Mouse (Mus musculus): ENCODE data around the gene Pabpc4. TPM values are rescaled to one million over a fixed set of nuclear protein-coding genes. Genes with fewer than 3 reads are reported as not detected.

Gene Pabpc4
- polyA plus RNA-seq, 1 experiment from 2014 or later, result 23.0 TPM

GRCm38 (mm10) chr4:123228270-123228669 lies 33.9 kb upstream of the Pabpc4 start:
- H3K4me1 ChIP-seq (ENCODE audit: control insufficient read depth, insufficient read depth, low read depth, low read length), result no peaks in the 10 kb centered on the region; the same call in none of the 2 replicates
- no peak overlapping the region for H3K4me2 ChIP-seq (ENCODE audit: low read length)
- WGBS, result 57% methylated on average over 2 of the region's 2 CpGs
- no peaks in the 10 kb centered on the region for H3K36me3 ChIP-seq (ENCODE audit: control insufficient read depth, insufficient read depth, low read length)
- H3K27me3 ChIP-seq (replicated peaks; ENCODE audit: control insufficient read depth, insufficient read depth, low read length), result peaks cover 6% of the 10 kb centered on the region
- H3K9ac ChIP-seq (ENCODE audit: low read depth, low read length), result no peak overlapping the region
- H3K4me3 ChIP-seq (ENCODE audit: low read length), result no peak overlapping the region
- no peak for ATAC-seq
- no peak overlapping the region for H3K27ac ChIP-seq (ENCODE audit: low read depth, low read length)
- no peaks in the 10 kb centered on the region for H3K9me3 ChIP-seq (ENCODE audit: control insufficient read depth, low read length)

- Histone ChIP-seq H3K4me2 (ENCODE audit: low read length) (no peak overlapping the region), H3K9ac (ENCODE audit: low read depth, low read length) (no peak overlapping the region), H3K27me3 (replicated peaks; ENCODE audit: control insufficient read depth, insufficient read depth, low read length) (peaks cover 15% of the 10 kb centered on the region), H3K4me3 (ENCODE audit: low read length) (no peak overlapping the region), H3K36me3 (ENCODE audit: control insufficient read depth, insufficient read depth, low read length) (no peaks in the 10 kb centered on the region), H3K9me3 (ENCODE audit: control insufficient read depth, low read length) (no peaks in the 10 kb centered on the region), H3K4me1 (ENCODE audit: control insufficient read depth, insufficient read depth, low read depth, low read length) (peaks cover 7% of the 10 kb centered on the region), H3K27ac (ENCODE audit: low read depth, low read length) (no peak overlapping the region)
- WGBS, result 76% methylated on average over 11 of the region's 11 CpGs
- no peak for ATAC-seq
These were observed 33.0 kb upstream of the Pabpc4 start for GRCm38 (mm10) chr4:123229166-123229565.

- H3K4me2 ChIP-seq (ENCODE audit: low read length), result no peak overlapping the region
- 81% methylated on average over 3 of the region's 3 CpGs for WGBS
- H3K9ac ChIP-seq (ENCODE audit: low read depth, low read length), result no peak overlapping the region
These were observed 29.3 kb upstream of the Pabpc4 start for GRCm38 (mm10) chr4:123232841-123233240.

GRCm38 (mm10) chr4:123233492-123234084 lies 28.6 kb upstream of the Pabpc4 start, which contains the start of gene Heyl:
TSS of gene Heyl (plus strand) at chr4:123233556.
- no peak within 1 kb of the TSS for H3K27ac ChIP-seq (ENCODE audit: low read depth, low read length)
- peaks cover 7% of the 10 kb centered on the region for H3K4me1 ChIP-seq (ENCODE audit: control insufficient read depth, insufficient read depth, low read depth, low read length)
- no peaks in the 10 kb centered on the region for H3K9me3 ChIP-seq (ENCODE audit: control insufficient read depth, low read length)
- no peaks in the 10 kb centered on the region for H3K36me3 ChIP-seq (ENCODE audit: control insufficient read depth, insufficient read depth, low read length)
- peak within 1 kb of the TSS; percentile 41 for H3K4me3 ChIP-seq (ENCODE audit: low read length)
- H3K4me2 ChIP-seq (ENCODE audit: low read length), result peak within 1 kb of the TSS; percentile 66
- peaks cover 22% of the 10 kb centered on the region for H3K27me3 ChIP-seq (replicated peaks; ENCODE audit: control insufficient read depth, insufficient read depth, low read length)
- WGBS, result 4% methylated on average over 51 of the region's 52 CpGs
- peak within 1 kb of the TSS; percentile 57 for H3K9ac ChIP-seq (ENCODE audit: low read depth, low read length)
- peak; percentile 63; the same call in 1 of the 2 replicates for ATAC-seq

More at GRCm38 (mm10) chr4:123232841-123233240, 29.3 kb upstream of the Pabpc4 start:
- Histone ChIP-seq H3K36me3 (ENCODE audit: control insufficient read depth, insufficient read depth, low read length) (no peaks in the 10 kb centered on the region), H3K9me3 (ENCODE audit: control insufficient read depth, low read length) (no peaks in the 10 kb centered on the region), H3K27me3 (replicated peaks; ENCODE audit: control insufficient read depth, insufficient read depth, low read length) (peaks cover 22% of the 10 kb centered on the region), H3K4me1 (ENCODE audit: control insufficient read depth, insufficient read depth, low read depth, low read length) (peaks cover 7% of the 10 kb centered on the region), H3K27ac (ENCODE audit: low read depth, low read length) (no peak overlapping the region), H3K4me3 (ENCODE audit: low read length) (no peak overlapping the region)
- no peak for ATAC-seq

- Histone ChIP-seq H3K4me1 (ENCODE audit: control insufficient read depth, insufficient read depth, low read depth, low read length) (peaks cover 11% of the 10 kb centered on the region), H3K9me3 (ENCODE audit: control insufficient read depth, low read length) (no peaks in the 10 kb centered on the region), H3K4me2 (ENCODE audit: low read length) (no peak overlapping the region), H3K36me3 (ENCODE audit: control insufficient read depth, insufficient read depth, low read length) (no peaks in the 10 kb centered on the region), H3K9ac (ENCODE audit: low read depth, low read length) (no peak overlapping the region), H3K27me3 (replicated peaks; ENCODE audit: control insufficient read depth, insufficient read depth, low read length) (peaks cover 30% of the 10 kb centered on the region), H3K27ac (ENCODE audit: low read depth, low read length) (no peak overlapping the region), H3K4me3 (ENCODE audit: low read length) (no peak overlapping the region)
- WGBS, result 58% methylated on average over 9 of the region's 9 CpGs
- no peak for ATAC-seq
These were observed 26.2 kb upstream of the Pabpc4 start for GRCm38 (mm10) chr4:123235835-123236430.

GRCm38 (mm10) chr4:123236431-123237031 lies 25.6 kb upstream of the Pabpc4 start:
- no peak for ATAC-seq
- WGBS, result 83% methylated on average over 13 of the region's 13 CpGs
- Histone ChIP-seq H3K27ac (ENCODE audit: low read depth, low read length) (no peak overlapping the region), H3K4me3 (ENCODE audit: low read length) (no peak overlapping the region), H3K4me1 (ENCODE audit: control insufficient read depth, insufficient read depth, low read depth, low read length) (peaks cover 11% of the 10 kb centered on the region), H3K4me2 (ENCODE audit: low read length) (no peak overlapping the region), H3K9me3 (ENCODE audit: control insufficient read depth, low read length) (no peaks in the 10 kb centered on the region), H3K9ac (ENCODE audit: low read depth, low read length) (no peak overlapping the region), H3K27me3 (replicated peaks; ENCODE audit: control insufficient read depth, insufficient read depth, low read length) (peaks cover 30% of the 10 kb centered on the region), H3K36me3 (ENCODE audit: control insufficient read depth, insufficient read depth, low read length) (no peaks in the 10 kb centered on the region)

- Histone ChIP-seq H3K9ac (ENCODE audit: low read depth, low read length) (no peak overlapping the region), H3K4me3 (ENCODE audit: low read length) (no peak overlapping the region), H3K4me1 (ENCODE audit: control insufficient read depth, insufficient read depth, low read depth, low read length) (peaks cover 11% of the 10 kb centered on the region), H3K4me2 (ENCODE audit: low read length) (no peak overlapping the region), H3K9me3 (ENCODE audit: control insufficient read depth, low read length) (no peaks in the 10 kb centered on the region), H3K27ac (ENCODE audit: low read depth, low read length) (no peak overlapping the region), H3K36me3 (ENCODE audit: control insufficient read depth, insufficient read depth, low read length) (no peaks in the 10 kb centered on the region), H3K27me3 (replicated peaks; ENCODE audit: control insufficient read depth, insufficient read depth, low read length) (peaks cover 30% of the 10 kb centered on the region)
- 72% methylated on average over 6 of the region's 6 CpGs for WGBS
- no peak for ATAC-seq
These were observed 24.5 kb upstream of the Pabpc4 start for GRCm38 (mm10) chr4:123237386-123238266.

GRCm38 (mm10) chr4:123239361-123240203 lies 22.6 kb upstream of the Pabpc4 start:
- Histone ChIP-seq H3K27ac (ENCODE audit: low read depth, low read length) (no peak overlapping the region), H3K9ac (ENCODE audit: low read depth, low read length) (peak overlapping the region; percentile 57), H3K4me1 (ENCODE audit: control insufficient read depth, insufficient read depth, low read depth, low read length) (peaks cover 4% of the 10 kb centered on the region; the same call in 1 of the 2 replicates), H3K4me2 (ENCODE audit: low read length) (peak overlapping the region; percentile 51), H3K4me3 (ENCODE audit: low read length) (peak overlapping the region; percentile 28), H3K36me3 (ENCODE audit: control insufficient read depth, insufficient read depth, low read length) (no peaks in the 10 kb centered on the region), H3K9me3 (ENCODE audit: control insufficient read depth, low read length) (no peaks in the 10 kb centered on the region), H3K27me3 (replicated peaks; ENCODE audit: control insufficient read depth, insufficient read depth, low read length) (peaks cover 12% of the 10 kb centered on the region)
- peak; percentile 42 for ATAC-seq
- WGBS, result 4% methylated on average over 47 of the region's 58 CpGs
